Mouse (Mus musculus) limb, embryonic 14.5 days (tissue): ENCODE results near the gene Fam172a. TPM values are rescaled to one million over a fixed set of nuclear protein-coding genes. Genes with fewer than 3 reads are reported as not detected.

Source experiments
- ATAC-seq: fragments of 200-750 bp; cut with Nextera tagmentation; 2 replicates; pipeline ENCODE4 v1.8.0; 2017; ENCODE audit warnings: low read depth, moderate number of reproducible peaks, moderate TSS enrichment; ENCODE audit not compliant: low FRiP score
- DNase-seq: peaks from one replicate; pipeline ENCODE4 v3.0.0-alpha.2; 2015; ENCODE audit warnings: low spot score
- H3K27ac ChIP-seq: fragments of 300-500 bp; sonication (generic); replicated peaks from 2 replicates; pipeline ENCODE4 v1.5.1; 2014; ENCODE audit warnings: low read depth, mild to moderate bottlenecking, low read length, moderate library complexity, mixed read lengths
- H3K27me3 ChIP-seq: fragments of 300-500 bp; sonication (generic); 2 replicates; pipeline ENCODE4 v1.6.1; 2014; ENCODE audit warnings: low read length, mixed read lengths; ENCODE audit not compliant: control insufficient read depth, insufficient read depth
- H3K36me3 ChIP-seq: fragments of 300-500 bp; sonication (generic); 2 replicates; pipeline ENCODE4 v1.6.1; 2014; ENCODE audit warnings: mild to moderate bottlenecking, low read length, moderate library complexity, mixed read lengths; ENCODE audit not compliant: control insufficient read depth, insufficient read depth
- H3K4me1 ChIP-seq: fragments of 300-500 bp; sonication (generic); 2 replicates; pipeline ENCODE4 v1.6.1; 2014; ENCODE audit warnings: antibody characterized with exemption, low read length, mixed read lengths; ENCODE audit not compliant: control insufficient read depth, insufficient read depth
- H3K4me2 ChIP-seq: fragments of 300-500 bp; sonication (generic); replicated peaks from 2 replicates; pipeline ENCODE4 v1.6.1; 2014; ENCODE audit warnings: low read depth, mild to moderate bottlenecking, low read length, moderate library complexity; ENCODE audit not compliant: severe bottlenecking
- H3K4me3 ChIP-seq: fragments of 300-500 bp; sonication (generic); replicated peaks from 2 replicates; pipeline ENCODE4 v1.5.1; 2014; ENCODE audit warnings: low read length
- H3K9ac ChIP-seq: fragments of 300-500 bp; sonication (generic); 2 replicates; pipeline ENCODE4 v1.6.1; 2014; ENCODE audit warnings: mild to moderate bottlenecking, low read depth, low read length, moderate library complexity; ENCODE audit not compliant: severe bottlenecking
- H3K9me3 ChIP-seq: fragments of 300-500 bp; sonication (generic); 2 replicates; pipeline ENCODE4 v1.6.1; 2016; ENCODE audit warnings: low read length; ENCODE audit not compliant: control insufficient read depth
- POLR2A ChIP-seq: fragments of 200-500 bp; IDR thresholded peaks from 2 replicates; pipeline ENCODE4 v1.8.0; 2012; ENCODE audit warnings: inconsistent platforms, mild to moderate bottlenecking, moderate library complexity, borderline replicate concordance; ENCODE audit not compliant: insufficient read depth, insufficient read length; ENCODE audit errors: extremely low read depth
- WGBS: fragments of 180-500 bp; shearing (Covaris S2); extraction: QIAGEN DNeasy Blood & Tissue Kit; methylation state at CpG from one replicate; pipeline ENCODE4 v1.1.7; 2014; 5-methylcytosine and 5-hydroxymethylcytosine counted together
- polyA plus RNA-seq, 2 experiments: library from polyadenylated mRNA; depleted of rRNA in 1 of 2; stranded (reverse) in 1 of 2; unstranded in 1 of 2; fragments of >200 nt; fragmentation: Nextera tagmentation in 1 of 2; extraction: Ambion mirVana in 1 of 2; gene quantifications; 2 replicates each; pipeline versions ENCODE4 v1.2.1 to v1.2.3; 2012 to 2014

Gene Fam172a
- polyA plus RNA-seq, 2 experiments: 11.5 to 32.2 TPM

DNA sequence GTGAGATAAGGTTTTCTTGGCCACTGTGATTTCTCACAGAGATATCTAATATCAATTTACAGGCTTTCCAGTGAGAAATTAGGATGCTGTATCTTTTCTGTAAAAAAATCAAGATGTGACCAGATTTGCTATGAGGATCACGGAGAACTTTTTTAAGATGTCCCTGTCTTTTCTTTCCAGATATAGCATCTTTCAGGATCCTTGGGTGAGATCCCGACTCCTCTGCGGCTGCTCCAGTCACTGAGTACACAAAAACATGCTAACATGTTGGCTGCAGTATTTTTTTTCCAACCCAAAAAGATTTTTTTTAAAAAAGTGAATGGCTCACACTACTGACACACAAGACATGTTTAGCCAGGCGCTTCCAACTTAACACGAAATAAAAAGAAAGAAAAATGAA lies 476.9 kb downstream of the Fam172a start:
- no peak for ATAC-seq
- H3K4me3 ChIP-seq: no peak overlapping the region
- 8% methylated on average over 5 of the region's 5 CpGs for WGBS
- peaks cover 98% of the 10 kb centered on the region for H3K27me3 ChIP-seq
- no peak overlapping the region for H3K4me2 ChIP-seq
- no peak overlapping the region for H3K9ac ChIP-seq
- H3K4me1 ChIP-seq: peaks cover 10% of the 10 kb centered on the region; the same call in 1 of the 2 replicates
- H3K36me3 ChIP-seq: no peaks in the 10 kb centered on the region
- DNase-seq: no peak
- no peaks in the 10 kb centered on the region for H3K9me3 ChIP-seq
- TF ChIP-seq POLR2A: no peak
- no peak overlapping the region for H3K27ac ChIP-seq

DNA sequence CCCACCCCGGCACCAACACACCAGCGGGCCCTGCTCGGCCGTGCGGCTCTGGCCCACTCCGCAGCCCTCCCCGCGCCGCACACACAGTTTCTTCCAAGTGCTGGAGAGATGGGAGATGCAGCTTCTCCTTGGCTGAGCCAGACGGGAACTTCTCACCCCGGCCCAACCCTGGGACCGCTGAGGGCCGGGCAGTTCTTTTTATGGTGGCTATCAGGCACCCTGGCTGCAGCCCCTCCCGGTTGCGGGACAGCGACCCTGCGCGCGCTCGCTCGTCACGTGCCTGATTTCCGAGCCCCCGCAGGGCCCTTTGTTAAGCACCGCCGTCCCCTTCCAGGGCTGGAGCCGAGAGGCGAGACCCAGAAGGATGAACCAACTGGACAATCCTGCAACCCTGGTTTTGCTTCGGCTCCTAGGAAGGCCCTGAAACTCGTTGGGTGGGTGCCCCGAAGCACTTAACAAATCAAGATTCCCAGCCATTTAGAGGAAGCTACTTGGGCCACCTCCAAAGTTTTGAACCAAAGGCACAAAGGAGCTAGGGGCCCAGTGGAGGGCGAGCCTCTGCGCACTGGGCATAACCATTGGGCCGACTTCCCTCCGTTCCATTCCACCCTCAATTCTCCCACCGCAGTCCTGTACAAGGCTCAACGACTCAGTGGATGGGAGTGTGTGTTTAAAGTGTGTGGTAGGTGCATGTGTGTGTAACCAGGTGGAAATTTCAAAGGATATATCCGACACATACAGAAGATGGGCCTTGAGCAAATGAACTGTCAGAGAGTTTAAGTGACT lies 477.7 kb downstream of the Fam172a start:
- WGBS: 2% methylated on average over 38 of the region's 38 CpGs
- no peak for ATAC-seq

DNA sequence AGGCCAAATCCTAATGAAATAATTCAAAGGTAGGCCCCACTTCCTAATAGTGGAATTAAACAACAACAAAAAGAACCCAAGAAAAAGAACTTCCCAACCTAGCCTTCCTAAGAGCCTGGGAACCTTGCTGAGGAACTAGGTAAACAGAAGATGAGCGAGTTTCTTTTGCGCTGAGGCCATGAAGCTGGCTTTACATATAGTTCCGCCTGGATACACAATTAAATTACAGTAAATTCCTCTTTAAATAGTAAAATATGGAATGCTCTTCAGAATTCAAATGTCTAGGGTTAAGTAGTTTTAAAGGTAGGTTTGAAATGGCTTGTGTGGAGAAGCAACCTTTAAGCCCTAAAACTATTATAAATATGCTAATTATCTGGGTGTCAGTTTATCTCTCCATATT lies 478.4 kb downstream of the Fam172a start:
- no peak overlapping the region for H3K4me3 ChIP-seq
- no peaks in the 10 kb centered on the region for H3K36me3 ChIP-seq
- WGBS: 13% methylated on average over 3 of the region's 3 CpGs
- no peak overlapping the region for H3K9ac ChIP-seq
- no peak overlapping the region for H3K4me2 ChIP-seq
- peaks cover 97% of the 10 kb centered on the region for H3K27me3 ChIP-seq
- DNase-seq (no peak), ATAC-seq (no peak)
- no peak overlapping the region for H3K27ac ChIP-seq
- H3K9me3 ChIP-seq: no peaks in the 10 kb centered on the region
- no peak for TF ChIP-seq POLR2A
- peaks cover 10% of the 10 kb centered on the region; the same call in 1 of the 2 replicates for H3K4me1 ChIP-seq

More for the DNA sequence above, 477.7 kb downstream of the Fam172a start:
- Histone ChIP-seq H3K36me3 (no peaks in the 10 kb centered on the region), H3K4me3 (peak overlapping the region; percentile 21), H3K4me2 (peak overlapping the region; percentile 41; the same call in 1 of the 2 replicates), H3K9me3 (no peaks in the 10 kb centered on the region), H3K4me1 (peaks cover 10% of the 10 kb centered on the region; the same call in 1 of the 2 replicates), H3K27ac (no peak overlapping the region), H3K9ac (no peak overlapping the region), H3K27me3 (peaks cover 97% of the 10 kb centered on the region)
- no peak for DNase-seq
- TF ChIP-seq POLR2A: no peak

DNA sequence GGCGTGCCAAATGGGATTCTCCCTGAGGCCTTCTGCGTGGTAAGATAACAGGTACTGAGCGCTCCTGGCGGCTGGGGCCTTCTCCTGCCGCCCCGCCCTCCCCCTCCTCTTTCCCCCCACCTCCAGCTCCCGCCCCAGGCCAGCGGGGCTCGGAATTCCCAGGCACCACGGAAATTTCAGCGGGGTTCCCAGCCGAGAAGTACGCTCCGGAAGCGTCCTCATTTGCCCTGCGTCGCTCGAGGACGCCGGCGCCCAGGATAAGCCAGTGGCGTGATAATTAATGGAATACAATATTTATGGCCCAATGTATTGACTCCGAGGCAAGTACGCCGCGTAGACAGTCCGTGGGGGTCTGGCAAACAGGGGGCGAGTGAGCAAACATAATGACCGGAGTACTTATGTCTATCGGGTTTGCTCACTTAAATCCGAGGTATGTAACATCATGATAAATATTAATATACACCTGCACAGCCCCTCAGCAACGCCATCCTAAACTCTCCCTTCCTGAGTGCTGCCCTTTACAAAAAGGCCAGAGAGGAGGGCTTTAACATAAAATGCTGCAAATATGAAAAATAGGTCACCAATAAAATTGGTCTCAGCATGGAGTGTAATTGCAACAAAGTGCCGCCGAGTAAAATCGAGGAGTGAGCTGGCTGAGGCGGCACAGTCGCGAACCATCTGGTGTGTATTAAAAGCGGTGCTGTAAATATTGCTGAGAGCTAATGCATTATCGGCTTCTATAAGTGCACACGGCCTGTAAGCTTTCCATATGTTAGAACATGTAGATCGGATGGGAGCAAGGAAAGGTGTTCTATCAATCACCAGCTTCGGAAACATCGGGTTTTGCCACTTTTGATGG lies 479.5 kb downstream of the Fam172a start:
- Histone ChIP-seq H3K4me2 (peak overlapping the region; percentile 22; the same call in 1 of the 2 replicates), H3K27ac (no peak overlapping the region), H3K36me3 (no peaks in the 10 kb centered on the region), H3K9me3 (no peaks in the 10 kb centered on the region), H3K4me1 (peaks cover 10% of the 10 kb centered on the region; the same call in 1 of the 2 replicates), H3K27me3 (peaks cover 97% of the 10 kb centered on the region), H3K9ac (no peak overlapping the region), H3K4me3 (no peak overlapping the region)
- ATAC-seq (no peak), DNase-seq (no peak)
- TF ChIP-seq POLR2A: no peak
- under 1% methylated on average over 43 of the region's 44 CpGs for WGBS

DNA sequence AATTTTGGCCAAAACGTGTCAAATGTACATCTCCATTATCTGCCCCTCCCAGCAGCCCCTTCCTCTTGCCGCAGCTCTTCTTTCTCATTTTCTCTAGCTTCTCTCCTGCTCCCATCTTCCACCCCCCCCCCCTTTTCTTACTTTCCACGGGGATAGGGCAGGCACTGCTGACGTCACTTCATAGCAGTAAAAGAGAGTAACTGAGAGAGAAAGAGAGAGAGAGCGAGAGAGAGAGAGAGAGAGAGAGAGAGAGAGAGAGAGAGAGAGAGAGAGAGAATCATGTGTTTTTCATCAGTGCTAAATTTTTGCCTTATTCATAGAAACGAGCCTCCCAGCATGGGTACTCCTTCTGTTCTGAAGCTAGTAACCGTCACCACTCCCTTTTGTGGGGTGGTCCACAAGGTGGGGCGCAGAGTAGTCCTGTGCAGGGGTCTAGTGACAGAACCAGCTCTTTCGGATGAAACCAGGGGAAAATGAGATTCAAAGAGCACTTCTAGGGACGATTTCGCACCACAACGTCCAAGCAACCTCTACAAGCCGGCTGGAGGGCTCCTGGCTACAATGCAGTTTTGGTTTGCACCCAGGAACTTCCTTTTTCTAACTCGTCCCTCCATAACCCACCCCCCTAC lies 480.2 kb downstream of the Fam172a start:
- no peak for TF ChIP-seq POLR2A
- no peak overlapping the region for H3K27ac ChIP-seq
- no peaks in the 10 kb centered on the region for H3K36me3 ChIP-seq
- peaks cover 97% of the 10 kb centered on the region for H3K27me3 ChIP-seq
- WGBS: 1% methylated on average over 14 of the region's 14 CpGs
- peaks cover 10% of the 10 kb centered on the region; the same call in 1 of the 2 replicates for H3K4me1 ChIP-seq
- no peak overlapping the region for H3K4me3 ChIP-seq
- no peak overlapping the region for H3K4me2 ChIP-seq
- H3K9ac ChIP-seq: no peak overlapping the region
- DNase-seq: no peak
- ATAC-seq: no peak
- H3K9me3 ChIP-seq: no peaks in the 10 kb centered on the region
